Mouse (Mus musculus) hindbrain, postnatal 0 days (tissue): Measurements from ENCODE around the gene Fbxo9. TPM values are rescaled to one million over a fixed set of nuclear protein-coding genes. Genes with fewer than 3 reads are reported as not detected.

Experiments used
- ATAC-seq: fragments of 200-750 bp; cut with Nextera tagmentation; 2 replicates; pipeline ENCODE4 v1.8.0; 2017; ENCODE audit warnings: mild to moderate bottlenecking, moderate TSS enrichment, moderate library complexity
- DNase-seq: peaks from one replicate; pipeline ENCODE4 v3.0.0-alpha.2; 2015; ENCODE audit warnings: low spot score
- H3K27ac ChIP-seq: fragments of 300-500 bp; sonication (generic); 2 replicates; pipeline ENCODE4 v1.5.1; 2014; ENCODE audit warnings: mild to moderate bottlenecking
- H3K27me3 ChIP-seq: fragments of 300-500 bp; sonication (generic); 2 replicates; pipeline ENCODE4 v1.6.1; 2014; ENCODE audit warnings: low read length, mixed read lengths; ENCODE audit not compliant: insufficient read depth
- H3K36me3 ChIP-seq: fragments of 300-500 bp; sonication (generic); 2 replicates; pipeline ENCODE4 v1.6.1; 2014; ENCODE audit warnings: low read length, mixed read lengths; ENCODE audit not compliant: insufficient read depth
- H3K4me1 ChIP-seq: fragments of 300-500 bp; sonication (generic); 2 replicates; pipeline ENCODE4 v1.6.1; 2014; ENCODE audit warnings: antibody characterized with exemption, low read length, mixed read lengths; ENCODE audit not compliant: insufficient read depth
- H3K4me2 ChIP-seq: fragments of 300-500 bp; sonication (generic); 2 replicates; pipeline ENCODE4 v1.6.1; 2014; ENCODE audit warnings: low read depth, mild to moderate bottlenecking, low read length, moderate library complexity, mixed read lengths
- H3K4me3 ChIP-seq: fragments of 300-500 bp; sonication (generic); 2 replicates; pipeline ENCODE4 v1.5.1; 2014; ENCODE audit warnings: low read length
- H3K9ac ChIP-seq: fragments of 300-500 bp; sonication (generic); replicated peaks from 2 replicates; pipeline ENCODE4 v1.6.1; 2014; ENCODE audit warnings: mild to moderate bottlenecking, low read length, moderate library complexity, mixed read lengths
- H3K9me3 ChIP-seq: fragments of 300-500 bp; sonication (generic); 2 replicates; pipeline ENCODE4 v1.6.1; 2016; ENCODE audit warnings: low read length, mixed read lengths
- CTCF ChIP-seq: IDR thresholded peaks from 2 replicates; pipeline ENCODE4 v1.5.1; 2016; ENCODE audit warnings: antibody characterized with exemption, control low read depth, low read depth
- WGBS: fragments of 180-500 bp; shearing (Covaris S2); extraction: QIAGEN DNeasy Blood & Tissue Kit; methylation state at CpG from one replicate; pipeline ENCODE4 v1.1.7; 2014; 5-methylcytosine and 5-hydroxymethylcytosine counted together
- polyA plus RNA-seq: library from polyadenylated mRNA; unstranded; fragments of >200 nt; fragmentation: Nextera tagmentation; extraction: Ambion mirVana; gene quantifications from 2 replicates; pipeline ENCODE4 v1.2.1, GENCODE M21; 2015
- total RNA-seq: library from RNA; depleted of rRNA; stranded (reverse); fragments of >200 nt; gene quantifications from 2 replicates; pipeline ENCODE4 v1.2.3, GENCODE M21; 2014

The Fbxo9 gene
- total and polyA plus RNA-seq, 2 experiments from 2014 or later: 88.9 to 109 TPM

DNA sequence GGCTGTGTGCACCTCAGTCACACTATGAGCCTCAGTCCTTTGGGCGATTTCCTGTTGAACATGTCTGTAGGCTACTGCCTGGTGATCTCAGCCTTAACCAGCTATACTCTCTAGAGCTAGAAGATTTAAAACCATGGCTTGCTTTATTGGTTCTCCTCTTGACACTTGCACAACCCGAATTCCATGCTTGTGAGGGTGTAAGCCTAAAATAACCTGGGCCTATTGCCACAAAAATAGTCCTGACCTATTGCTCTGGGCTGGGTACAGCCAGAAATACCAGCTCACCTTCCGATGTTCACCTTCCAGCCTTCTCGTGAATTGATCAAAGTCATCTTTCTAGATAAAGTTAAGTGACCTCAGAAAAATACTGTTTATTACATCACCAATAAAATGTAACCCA, 30.6 kb upstream of the Fbxo9 start:
- Histone ChIP-seq H3K27ac (no peak overlapping the region), H3K9ac (no peak overlapping the region), H3K27me3 (no peaks in the 10 kb centered on the region), H3K4me2 (no peak overlapping the region), H3K36me3 (peaks cover 24% of the 10 kb centered on the region), H3K9me3 (no peaks in the 10 kb centered on the region), H3K4me3 (no peak overlapping the region), H3K4me1 (no peaks in the 10 kb centered on the region)
- TF ChIP-seq CTCF: no peak
- WGBS: 95% methylated on average over 4 of the region's 4 CpGs
- DNase-seq (no peak), ATAC-seq (no peak)

DNA sequence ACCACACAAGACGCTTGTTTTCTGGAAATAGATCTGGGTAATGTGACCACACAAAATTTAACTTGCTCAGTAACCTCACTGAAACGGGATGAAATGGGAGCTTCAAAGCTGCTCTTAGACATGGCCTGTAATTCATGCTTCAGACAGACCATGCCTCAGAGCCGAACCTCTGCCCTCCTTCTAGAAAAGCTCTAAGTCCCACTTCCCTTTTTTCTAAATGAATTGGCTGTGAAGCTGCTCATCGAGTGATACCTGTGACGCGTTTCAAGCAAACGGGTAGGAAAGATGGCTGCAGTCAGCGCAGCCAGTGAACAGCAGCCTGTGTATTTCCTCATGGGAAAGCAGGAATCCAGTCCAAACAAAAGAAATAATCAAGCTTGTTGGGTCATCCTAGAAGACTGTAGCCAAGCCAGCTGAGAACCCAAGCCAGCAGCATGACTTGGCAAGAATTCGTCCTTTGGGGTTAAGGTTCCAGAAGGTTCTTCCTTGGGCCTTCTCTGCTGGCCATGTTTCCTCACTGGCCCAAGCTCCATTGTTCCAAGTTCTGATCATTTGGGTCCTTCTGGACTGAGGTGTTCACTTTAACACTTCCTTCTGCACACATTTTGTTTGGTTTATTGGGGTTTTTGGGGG, 29.3 kb upstream of the Fbxo9 start:
- Histone ChIP-seq H3K4me2 (no peak overlapping the region), H3K4me1 (no peaks in the 10 kb centered on the region), H3K9ac (no peak overlapping the region), H3K27me3 (no peaks in the 10 kb centered on the region), H3K36me3 (peaks cover 21% of the 10 kb centered on the region), H3K27ac (no peak overlapping the region), H3K4me3 (no peak overlapping the region), H3K9me3 (no peaks in the 10 kb centered on the region)
- ATAC-seq: no peak
- WGBS: 87% methylated on average over 9 of the region's 9 CpGs
- no peak for DNase-seq
- TF ChIP-seq CTCF: no peak

DNA sequence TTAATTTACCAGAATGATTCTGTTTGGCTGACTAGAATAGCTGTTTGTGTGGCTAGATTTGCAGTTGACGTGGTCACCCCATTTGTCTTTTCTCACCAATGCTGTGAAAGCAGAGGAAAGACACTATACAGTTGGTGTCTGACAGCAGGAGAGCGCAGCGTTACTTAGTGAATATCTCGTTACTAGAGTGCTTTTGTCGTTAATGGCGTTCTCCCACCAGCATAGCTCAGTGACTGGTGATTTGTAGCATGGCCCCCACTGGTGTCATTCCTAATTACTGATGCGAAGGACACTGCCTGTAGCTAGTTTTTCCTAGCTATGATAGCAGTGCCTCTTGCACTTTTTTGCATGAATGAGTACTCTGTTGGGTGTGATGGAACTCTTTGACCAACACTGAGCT, 26.8 kb upstream of the Fbxo9 start:
- H3K4me3 ChIP-seq: no peak overlapping the region
- H3K36me3 ChIP-seq: peaks cover 21% of the 10 kb centered on the region
- no peaks in the 10 kb centered on the region for H3K9me3 ChIP-seq
- no peak for TF ChIP-seq CTCF
- no peaks in the 10 kb centered on the region for H3K4me1 ChIP-seq
- H3K4me2 ChIP-seq: no peak overlapping the region
- ATAC-seq (no peak), DNase-seq (no peak)
- H3K27me3 ChIP-seq: no peaks in the 10 kb centered on the region
- H3K9ac ChIP-seq: no peak overlapping the region
- WGBS: 44% methylated on average over 7 of the region's 7 CpGs
- no peak overlapping the region for H3K27ac ChIP-seq

DNA sequence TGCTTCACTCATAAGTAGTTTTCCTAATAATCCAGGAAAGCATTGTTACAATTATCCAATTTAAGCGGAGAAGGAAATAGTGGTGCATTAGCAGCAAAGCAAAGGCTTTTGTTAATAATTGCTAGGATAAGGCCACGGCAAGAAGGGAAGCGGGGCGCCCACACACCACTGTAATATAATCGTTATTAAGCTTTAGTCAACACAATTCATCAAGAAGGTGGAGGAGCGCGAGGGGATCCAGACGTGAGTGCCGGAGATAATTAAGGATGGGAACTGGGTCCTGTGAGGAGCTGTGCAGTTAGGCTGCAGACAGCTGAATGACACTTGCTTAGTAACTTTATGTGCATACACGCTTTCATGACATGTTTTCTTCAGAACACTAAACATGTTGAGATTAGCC, 17.8 kb upstream of the Fbxo9 start:
- ATAC-seq (no peak), DNase-seq (peak; percentile 23)
- Histone ChIP-seq H3K36me3 (0 out of 2 replicates have a peak, but pooled peaks cover 3% of the 10 kb centered on the region), H3K9ac (no peak overlapping the region), H3K4me3 (no peak overlapping the region), H3K9me3 (no peaks in the 10 kb centered on the region), H3K4me1 (peaks cover 6% of the 10 kb centered on the region; the same call in 1 of the 2 replicates), H3K4me2 (no peak overlapping the region), H3K27me3 (no peaks in the 10 kb centered on the region), H3K27ac (peak overlapping the region; percentile 26; the same call in 1 of the 2 replicates)
- 60% methylated on average over 10 of the region's 10 CpGs for WGBS
- TF ChIP-seq CTCF: no peak

DNA sequence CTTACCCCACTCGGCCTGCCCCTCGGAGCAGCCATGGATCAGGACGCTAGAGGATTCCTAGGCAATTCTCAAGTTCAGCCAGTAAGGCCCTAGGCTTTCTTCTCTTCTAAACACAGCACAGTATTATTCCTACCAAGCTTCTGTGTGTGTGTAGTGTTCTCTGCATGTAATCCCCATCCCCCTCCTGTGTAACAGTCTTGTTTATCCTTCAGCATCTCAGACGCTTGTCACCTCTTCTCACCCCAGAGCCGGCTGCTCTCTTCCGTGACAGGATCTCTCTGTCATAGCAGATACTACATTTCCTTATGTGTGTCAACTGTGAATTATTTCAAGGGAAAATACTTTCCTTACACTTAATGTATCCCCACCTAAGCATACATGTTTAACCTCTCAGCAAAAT, 17.1 kb upstream of the Fbxo9 start:
- 0 out of 2 replicates have a peak, but pooled peaks cover 3% of the 10 kb centered on the region for H3K36me3 ChIP-seq
- ATAC-seq: peak; percentile 41; the same call in 1 of the 2 replicates
- no peaks in the 10 kb centered on the region for H3K9me3 ChIP-seq
- H3K4me1 ChIP-seq: peaks cover 6% of the 10 kb centered on the region; the same call in 1 of the 2 replicates
- H3K27ac ChIP-seq: peak overlapping the region; percentile 26; the same call in 1 of the 2 replicates
- no peaks in the 10 kb centered on the region for H3K27me3 ChIP-seq
- no peak overlapping the region for H3K4me2 ChIP-seq
- TF ChIP-seq CTCF: no peak
- no peak overlapping the region for H3K9ac ChIP-seq
- WGBS: 62% methylated on average over 6 of the region's 6 CpGs
- H3K4me3 ChIP-seq: no peak overlapping the region
- DNase-seq: peak; percentile 27

DNA sequence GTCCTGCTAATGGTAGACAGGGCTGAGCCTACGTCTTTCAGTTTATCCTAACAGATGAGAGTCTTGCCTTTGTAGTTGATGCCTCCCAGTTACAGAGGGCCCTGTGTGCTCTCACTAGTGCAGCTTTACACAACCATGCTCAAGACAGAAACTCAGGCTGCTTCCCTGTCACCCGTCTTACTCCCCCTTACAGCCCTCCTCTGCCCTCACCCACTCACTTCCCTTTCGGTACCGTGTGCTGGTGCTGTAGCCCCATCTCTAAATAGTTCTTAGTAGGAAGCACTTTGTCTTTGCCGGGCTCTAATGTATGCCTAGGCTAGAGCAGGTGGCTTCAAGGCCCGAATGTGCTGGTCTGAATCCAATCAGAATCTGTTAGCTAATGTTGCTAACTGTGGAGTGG, 15.4 kb upstream of the Fbxo9 start:
- Histone ChIP-seq H3K4me3 (no peak overlapping the region), H3K27ac (no peak overlapping the region), H3K9ac (no peak overlapping the region), H3K4me2 (no peak overlapping the region), H3K36me3 (0 out of 2 replicates have a peak, but pooled peaks cover 3% of the 10 kb centered on the region), H3K4me1 (peaks cover 6% of the 10 kb centered on the region; the same call in 1 of the 2 replicates), H3K9me3 (no peaks in the 10 kb centered on the region), H3K27me3 (no peaks in the 10 kb centered on the region)
- no peak for TF ChIP-seq CTCF
- 72% methylated on average over 6 of the region's 6 CpGs for WGBS
- DNase-seq (no peak), ATAC-seq (no peak)
